Mouse (Mus musculus) CH12.LX (cell line): ENCODE measurements around the gene Ecm1.

ENCODE experiments used
- CTCF ChIP-seq, 2 experiments: IDR thresholded peaks in 1 of 2; conservative IDR thresholded peaks in 1 of 2; 2 replicates each; pipeline ENCODE4 v1.5.1; 2011 to 2012; ENCODE audit warnings: low read depth in 2 of 2, low read length in 2 of 2, improper control_type of control experiment in 1 of 2, inconsistent platforms in 1 of 2, mild to moderate bottlenecking in 1 of 2, moderate library complexity in 1 of 2
- E2F4 ChIP-seq: IDR thresholded peaks from 2 replicates; pipeline ENCODE4 v1.6.1; 2011; ENCODE audit warnings: low read depth, low read length, improper control_type of control experiment; ENCODE audit not compliant: insufficient replicate concordance
- EP300 ChIP-seq: IDR thresholded peaks from 2 replicates; pipeline ENCODE4 v1.6.1; 2011; ENCODE audit warnings: low read length, improper control_type of control experiment
- MAFK ChIP-seq: IDR thresholded peaks from 2 replicates; pipeline ENCODE4 v1.6.1; 2011; ENCODE audit warnings: low read length, improper control_type of control experiment; ENCODE audit not compliant: insufficient replicate concordance
- POLR2A ChIP-seq: IDR thresholded peaks from 2 replicates; pipeline ENCODE4 v1.6.1; 2011; ENCODE audit warnings: low read depth, mild to moderate bottlenecking, improper control_type of control experiment, low read length

DNA sequence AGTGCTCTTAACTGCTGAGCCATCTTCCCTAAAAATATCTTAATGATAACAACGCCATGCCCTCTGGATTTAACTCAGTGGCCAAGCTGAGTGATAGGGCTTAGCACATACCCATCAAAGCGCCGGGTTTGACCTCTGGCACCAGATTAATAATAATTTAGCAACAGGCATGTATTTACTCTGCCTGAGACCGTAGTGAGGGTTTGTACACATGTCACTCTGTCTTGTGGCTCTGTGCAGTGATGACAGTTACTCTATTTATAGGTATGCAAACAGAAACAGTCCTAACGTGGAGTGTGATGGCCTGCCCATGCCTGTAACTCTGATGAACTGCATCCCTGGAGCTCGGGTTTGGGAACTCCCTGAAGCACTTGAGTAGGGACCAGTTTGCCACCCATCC lies 46.7 kb downstream of the Ecm1 start:
- no peak for TF ChIP-seq POLR2A
- no peak for TF ChIP-seq MAFK
- TF ChIP-seq CTCF (conservative IDR thresholded peaks at IDR 0.05 in 1 of 2, IDR thresholded peaks at IDR 0.05 in 1 of 2; ENCODE audit: low read depth in 2 of 2, low read length in 2 of 2): no peak
- peak; percentile 48; the same call in 1 of the 2 replicates for TF ChIP-seq EP300
- no peak for TF ChIP-seq E2F4
